Mouse (Mus musculus) forebrain, embryonic 16.5 days (tissue): Measurements from ENCODE around the gene Olfr1204. TPM values are rescaled to one million over a fixed set of nuclear protein-coding genes. Genes with fewer than 3 reads are reported as not detected.

Experiments used
- ATAC-seq: fragments of 200-750 bp; cut with Nextera tagmentation; 2 replicates; pipeline ENCODE4 v1.8.0; 2017; ENCODE audit warnings: mild to moderate bottlenecking, moderate library complexity
- H3K27ac ChIP-seq: fragments of 300-500 bp; sonication (generic); 2 replicates; pipeline ENCODE4 v1.5.1; 2014; ENCODE audit warnings: low read length, control low read depth
- H3K27me3 ChIP-seq: fragments of 300-500 bp; sonication (generic); replicated peaks from 2 replicates; pipeline ENCODE4 v1.6.1; 2014; ENCODE audit warnings: low read length; ENCODE audit not compliant: control insufficient read depth, insufficient read depth
- H3K36me3 ChIP-seq: fragments of 300-500 bp; sonication (generic); 2 replicates; pipeline ENCODE4 v1.6.1; 2014; ENCODE audit not compliant: control insufficient read depth, insufficient read depth
- H3K4me1 ChIP-seq: fragments of 300-500 bp; sonication (generic); replicated peaks from 2 replicates; pipeline ENCODE4 v1.6.1; 2014; ENCODE audit warnings: low read length; ENCODE audit not compliant: control insufficient read depth, insufficient read depth
- H3K4me2 ChIP-seq: fragments of 300-500 bp; sonication (generic); 2 replicates; pipeline ENCODE4 v1.6.1; 2014; ENCODE audit warnings: mild to moderate bottlenecking, low read length, control low read depth
- H3K4me3 ChIP-seq: fragments of 300-500 bp; sonication (generic); replicated peaks from 2 replicates; pipeline ENCODE4 v1.5.1; 2014; ENCODE audit warnings: mild to moderate bottlenecking, low read length, control low read depth
- H3K9ac ChIP-seq: fragments of 300-500 bp; sonication (generic); replicated peaks from 2 replicates; pipeline ENCODE4 v1.6.1; 2014; ENCODE audit warnings: low read depth, low read length, control low read depth
- H3K9me3 ChIP-seq: fragments of 300-500 bp; sonication (generic); 2 replicates; pipeline ENCODE4 v1.6.1; 2016; ENCODE audit warnings: low read length; ENCODE audit not compliant: control insufficient read depth
- WGBS: fragments of 180-500 bp; shearing (Covaris S2); extraction: QIAGEN DNeasy Blood & Tissue Kit; methylation state at CpG from one replicate; pipeline ENCODE4 v1.1.7; 2014; 5-methylcytosine and 5-hydroxymethylcytosine counted together
- polyA plus RNA-seq: library from polyadenylated mRNA; unstranded; fragments of >200 nt; fragmentation: Nextera tagmentation; extraction: Ambion mirVana; gene quantifications from 2 replicates; pipeline ENCODE4 v1.2.1, GENCODE M21; 2015

Olfr1204 gene
- polyA plus RNA-seq, result not detected in 2 replicates

GRCm38 (mm10) chr2:88848992-88849391 lies at the start of gene Olfr1204:
Gene Olfr1204, plus strand, starts transcription at chr2:88849292.
- Histone ChIP-seq H3K4me1 (no peaks in the 10 kb centered on the region), H3K36me3 (no peaks in the 10 kb centered on the region), H3K27ac (no peak within 1 kb of the TSS), H3K4me2 (no peak within 1 kb of the TSS), H3K27me3 (no peaks in the 10 kb centered on the region), H3K9ac (no peak within 1 kb of the TSS), H3K4me3 (no peak within 1 kb of the TSS), H3K9me3 (no peaks in the 10 kb centered on the region)
- ATAC-seq, result no peak
- WGBS, result 95% methylated on average over 1 of the region's 1 CpGs

DNA sequence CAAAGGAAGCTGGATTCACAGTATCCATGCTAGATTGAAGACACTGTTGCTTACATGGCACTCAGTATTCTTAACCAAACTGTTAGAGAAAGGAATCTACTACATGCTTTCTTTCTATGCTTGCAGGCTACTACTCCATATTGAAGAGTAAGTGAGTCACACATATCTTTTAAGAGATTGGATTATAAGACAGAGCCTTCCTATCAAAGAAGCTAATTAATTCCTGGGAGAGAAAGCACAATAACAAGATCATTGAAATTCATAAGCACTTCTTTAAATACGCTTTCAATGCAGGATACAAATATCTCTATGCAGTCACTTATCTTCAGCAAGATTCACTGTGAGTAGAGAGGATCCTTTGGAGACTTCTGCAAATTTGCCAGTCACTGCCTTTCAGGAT lies 34.9 kb upstream of the Olfr1204 start, which contains the start of gene Olfr1202:
Gene Olfr1202, plus strand, starts transcription at position 301 of the 400 bp plus-strand sequence.
- Histone ChIP-seq H3K4me2 (no peak within 1 kb of the TSS), H3K27ac (no peak within 1 kb of the TSS), H3K9ac (no peak within 1 kb of the TSS), H3K27me3 (no peaks in the 10 kb centered on the region), H3K4me1 (no peaks in the 10 kb centered on the region), H3K36me3 (no peaks in the 10 kb centered on the region), H3K9me3 (no peaks in the 10 kb centered on the region), H3K4me3 (no peak within 1 kb of the TSS)
- 84% methylated on average over 1 of the region's 1 CpGs for WGBS
- no peak for ATAC-seq

GRCm38 (mm10) chr2:88829437-88829836 lies 19.7 kb upstream of the Olfr1204 start, which contains the start of gene Olfr1205:
Gene Olfr1205, plus strand, starts transcription at chr2:88829737.
- H3K9ac ChIP-seq, result no peak within 1 kb of the TSS

DNA sequence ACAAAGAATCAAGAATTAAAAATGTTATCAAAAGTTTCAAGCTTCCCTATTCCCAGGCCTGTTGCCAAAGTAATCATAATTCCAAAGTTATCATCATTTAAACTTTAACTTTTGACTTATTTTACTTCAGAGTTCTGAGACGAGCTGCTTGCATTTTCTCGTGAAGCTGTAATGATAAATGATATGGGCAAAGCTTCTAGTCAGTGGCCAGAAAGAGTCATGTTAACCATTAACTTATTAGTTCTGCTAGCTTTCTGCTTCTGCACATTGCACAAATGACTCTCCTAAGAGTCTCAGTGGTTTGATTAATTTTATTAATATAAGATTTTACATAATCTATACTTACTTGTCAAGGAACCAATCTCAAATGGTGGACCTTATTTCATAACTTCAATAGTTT lies 10.6 kb upstream of the Olfr1204 start:
- Histone ChIP-seq H3K4me1 (no peaks in the 10 kb centered on the region), H3K9ac (no peak overlapping the region), H3K4me3 (no peak overlapping the region), H3K36me3 (no peaks in the 10 kb centered on the region), H3K4me2 (no peak overlapping the region), H3K27ac (no peak overlapping the region), H3K9me3 (no peaks in the 10 kb centered on the region), H3K27me3 (no peaks in the 10 kb centered on the region)
- no peak for ATAC-seq
- 90% methylated on average over 2 of the region's 2 CpGs for WGBS

More at GRCm38 (mm10) chr2:88829437-88829836, 19.7 kb upstream of the Olfr1204 start, which contains the start of gene Olfr1205:
- Histone ChIP-seq H3K27me3 (no peaks in the 10 kb centered on the region), H3K4me1 (no peaks in the 10 kb centered on the region), H3K4me2 (no peak within 1 kb of the TSS), H3K9me3 (no peaks in the 10 kb centered on the region), H3K4me3 (no peak within 1 kb of the TSS), H3K36me3 (no peaks in the 10 kb centered on the region), H3K27ac (no peak within 1 kb of the TSS)
- ATAC-seq, result no peak
- 94% methylated on average over 2 of the region's 2 CpGs for WGBS

DNA sequence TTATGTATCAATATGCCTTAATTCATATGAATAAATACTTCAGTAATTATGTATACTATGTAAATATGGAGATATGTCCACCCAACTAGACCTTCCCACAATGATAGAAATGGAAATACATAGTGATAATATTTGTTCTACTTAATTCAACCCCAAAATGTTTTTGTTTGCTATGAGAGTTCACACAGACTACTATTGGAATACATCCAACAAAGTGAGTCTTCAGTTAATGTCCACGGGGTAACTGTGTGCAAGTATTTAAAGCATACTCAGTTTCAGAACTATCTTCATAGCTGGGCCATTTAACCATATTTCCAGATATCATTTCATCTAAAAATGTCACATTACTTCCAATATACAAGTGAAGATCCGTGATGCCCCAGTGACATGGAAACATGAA lies 13.8 kb downstream of the Olfr1204 start, which contains the start of gene Olfr1206:
Gene Olfr1206, plus strand, starts transcription at position 301 of the 400 bp plus-strand sequence.
- Histone ChIP-seq H3K27me3 (no peaks in the 10 kb centered on the region), H3K9ac (no peak within 1 kb of the TSS), H3K4me2 (no peak within 1 kb of the TSS), H3K4me3 (no peak within 1 kb of the TSS), H3K4me1 (no peaks in the 10 kb centered on the region), H3K9me3 (no peaks in the 10 kb centered on the region), H3K27ac (no peak within 1 kb of the TSS), H3K36me3 (no peaks in the 10 kb centered on the region)
- no peak for ATAC-seq
- WGBS, result 88% methylated on average over 2 of the region's 2 CpGs

DNA sequence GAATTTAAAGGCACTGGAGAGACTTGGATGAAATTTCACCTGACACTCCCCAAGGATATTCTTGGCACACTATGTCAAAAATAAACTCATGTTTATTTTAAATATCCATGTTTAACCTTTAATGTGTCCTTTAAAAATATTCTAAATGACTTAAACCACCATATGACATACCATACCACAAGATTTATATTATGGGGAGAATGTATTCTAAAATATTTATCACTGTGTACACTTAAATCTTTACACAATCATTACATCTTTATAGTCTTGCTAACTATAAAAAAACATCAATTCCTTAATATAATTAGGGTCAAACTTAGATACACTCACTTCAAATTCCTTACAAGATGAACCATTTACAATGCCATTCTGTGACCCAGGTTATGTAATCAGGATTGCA lies 53.1 kb downstream of the Olfr1204 start, which contains the start of gene Olfr1208:
Gene Olfr1208, minus strand, starts transcription at position 101 of the 400 bp plus-strand sequence.
- no peak for ATAC-seq
- H3K27me3 ChIP-seq, result no peaks in the 10 kb centered on the region
- H3K9me3 ChIP-seq, result no peaks in the 10 kb centered on the region
- H3K36me3 ChIP-seq, result no peaks in the 10 kb centered on the region
- H3K4me1 ChIP-seq, result no peaks in the 10 kb centered on the region
- no peak within 1 kb of the TSS for H3K4me2 ChIP-seq
- no peak within 1 kb of the TSS for H3K27ac ChIP-seq
- no peak within 1 kb of the TSS for H3K4me3 ChIP-seq
- no peak within 1 kb of the TSS for H3K9ac ChIP-seq

Other genes starting within 250 kb of the Olfr1204 start
- gene Olfr1191-ps1, start 208.8 kb upstream of the Olfr1204 start, polyA plus RNA-seq, result not detected in 2 replicates
- gene Olfr1192-ps1, start 200.8 kb upstream of the Olfr1204 start, polyA plus RNA-seq, result not detected in 2 replicates
- not detected in 2 replicates for gene Olfr1193, start 173.7 kb upstream of the Olfr1204 start, polyA plus RNA-seq
- gene Olfr1195, start 160.1 kb upstream of the Olfr1204 start, polyA plus RNA-seq, result not detected in 2 replicates
- gene Olfr1196, start 144.7 kb upstream of the Olfr1204 start, polyA plus RNA-seq, result not detected in 2 replicates
- gene Olfr1197, start 116.9 kb upstream of the Olfr1204 start, polyA plus RNA-seq, result not detected in 2 replicates
- not detected in 2 replicates for gene Olfr1198, start 97.9 kb upstream of the Olfr1204 start, polyA plus RNA-seq
- gene Olfr1199, start 88.8 kb upstream of the Olfr1204 start, polyA plus RNA-seq, result not detected in 2 replicates
- not detected in 2 replicates for gene Olfr1200, start 78.8 kb upstream of the Olfr1204 start, polyA plus RNA-seq
- gene Olfr1201, start 56.3 kb upstream of the Olfr1204 start, polyA plus RNA-seq, result not detected in 2 replicates
- gene Olfr1202, start 34.8 kb upstream of the Olfr1204 start, polyA plus RNA-seq, result not detected in 2 replicates
- gene Olfr1205, start 19.6 kb upstream of the Olfr1204 start, polyA plus RNA-seq, result not detected in 2 replicates
- gene Olfr1206, start 13.9 kb downstream of the Olfr1204 start, polyA plus RNA-seq, result not detected in 2 replicates
- gene Olfr1208, start 53.0 kb downstream of the Olfr1204 start, polyA plus RNA-seq, result not detected in 2 replicates
- not detected in 2 replicates for gene Olfr1209, start 65.9 kb downstream of the Olfr1204 start, polyA plus RNA-seq
- not detected in 2 replicates for gene Olfr1211, start 88.8 kb downstream of the Olfr1204 start, polyA plus RNA-seq
- not detected in 2 replicates for gene Olfr1212, start 104.7 kb downstream of the Olfr1204 start, polyA plus RNA-seq
- not detected in 2 replicates for gene Gm13762, start 131.0 kb downstream of the Olfr1204 start, polyA plus RNA-seq
- gene Olfr1214, start 143.4 kb downstream of the Olfr1204 start, polyA plus RNA-seq, result not detected in 2 replicates
- not detected in 2 replicates for gene Olfr1215, start 157.7 kb downstream of the Olfr1204 start, polyA plus RNA-seq
- not detected in 2 replicates for gene Olfr1216, start 169.0 kb downstream of the Olfr1204 start, polyA plus RNA-seq
- not detected in 2 replicates for gene Olfr1217, start 182.8 kb downstream of the Olfr1204 start, polyA plus RNA-seq
- gene Olfr1218, start 211.9 kb downstream of the Olfr1204 start, polyA plus RNA-seq, result not detected in 2 replicates
- gene Olfr1219, start 234.2 kb downstream of the Olfr1204 start, polyA plus RNA-seq, result not detected in 2 replicates